Mouse (Mus musculus): ENCODE data around the gene Fam129b. TPM values are rescaled to one million over a fixed set of nuclear protein-coding genes. Genes with fewer than 3 reads are reported as not detected.

The Fam129b gene
- polyA plus RNA-seq, 1 experiment from 2014 or later: 152 TPM

GRCm38 (mm10) chr2:32863317-32863716 is 12.6 kb upstream of the Fam129b start:
- WGBS: 85% methylated on average over 3 of the region's 3 CpGs
- Histone ChIP-seq H3K27me3 (no peaks in the 10 kb centered on the region), H3K4me2 (no peak overlapping the region)

GRCm38 (mm10) chr2:32864755-32865154 is 11.2 kb upstream of the Fam129b start:
- no peaks in the 10 kb centered on the region for H3K9me3 ChIP-seq
- peaks cover 5% of the 10 kb centered on the region; the same call in 1 of the 2 replicates for H3K4me1 ChIP-seq
- no peak for ATAC-seq (ENCODE audit: insufficient number of reproducible peaks, low FRiP score, low TSS enrichment, low read depth)
- no peaks in the 10 kb centered on the region for H3K27me3 ChIP-seq
- WGBS: 58% methylated on average over 2 of the region's 2 CpGs
- H3K4me3 ChIP-seq: no peak overlapping the region
- no peak overlapping the region for H3K4me2 ChIP-seq
- H3K27ac ChIP-seq: no peak overlapping the region
- no peak overlapping the region for H3K9ac ChIP-seq
- H3K36me3 ChIP-seq: no peaks in the 10 kb centered on the region

More at GRCm38 (mm10) chr2:32863317-32863716, 12.6 kb upstream of the Fam129b start:
- no peaks in the 10 kb centered on the region for H3K36me3 ChIP-seq
- no peak overlapping the region for H3K27ac ChIP-seq
- no peak overlapping the region for H3K4me3 ChIP-seq
- no peak overlapping the region for H3K9ac ChIP-seq
- no peaks in the 10 kb centered on the region for H3K9me3 ChIP-seq
- H3K4me1 ChIP-seq: 0 out of 2 replicates have a peak, but pooled peaks cover 6% of the 10 kb centered on the region
- ATAC-seq (ENCODE audit: insufficient number of reproducible peaks, low FRiP score, low TSS enrichment, low read depth): no peak

GRCm38 (mm10) chr2:32867354-32867753 is 8.6 kb upstream of the Fam129b start:
- Histone ChIP-seq H3K4me1 (peaks cover 16% of the 10 kb centered on the region), H3K27me3 (no peaks in the 10 kb centered on the region), H3K27ac (no peak overlapping the region), H3K36me3 (no peaks in the 10 kb centered on the region), H3K4me2 (no peak overlapping the region), H3K9me3 (no peaks in the 10 kb centered on the region), H3K9ac (no peak overlapping the region), H3K4me3 (no peak overlapping the region)
- ATAC-seq (ENCODE audit: insufficient number of reproducible peaks, low FRiP score, low TSS enrichment, low read depth): no peak
- WGBS: 67% methylated on average over 4 of the region's 4 CpGs

DNA sequence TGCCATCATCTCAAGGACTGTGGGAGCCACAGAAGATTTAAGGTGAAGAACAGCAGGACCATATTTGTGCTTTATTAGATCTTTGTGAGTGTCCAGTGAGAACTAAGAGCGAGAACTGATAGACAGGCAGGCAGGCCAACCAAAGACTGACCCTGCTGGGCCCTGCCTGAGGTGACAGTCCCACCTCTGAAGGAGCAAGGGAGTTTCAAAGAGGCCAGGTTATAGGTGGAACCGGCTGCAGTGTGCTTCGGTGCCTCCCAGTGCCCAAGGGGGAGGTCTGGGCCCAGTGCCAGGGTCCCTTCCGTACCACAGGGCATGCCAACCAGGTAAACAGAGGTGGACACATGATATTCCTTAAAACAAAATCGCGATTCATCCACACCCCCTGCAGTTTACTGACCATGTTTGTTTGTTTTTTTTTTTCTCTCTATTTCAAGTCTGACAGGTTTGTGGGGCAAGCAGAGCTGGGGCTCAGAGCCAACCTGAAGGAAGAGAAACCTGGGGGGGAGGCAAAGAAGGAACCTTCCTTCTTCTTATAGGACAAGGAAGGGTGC is 6.1 kb upstream of the Fam129b start:
- peaks cover 25% of the 10 kb centered on the region for H3K4me1 ChIP-seq
- H3K4me3 ChIP-seq: no peak overlapping the region
- H3K9ac ChIP-seq: no peak overlapping the region
- no peak for ATAC-seq (ENCODE audit: insufficient number of reproducible peaks, low FRiP score, low TSS enrichment, low read depth)
- no peaks in the 10 kb centered on the region for H3K9me3 ChIP-seq
- 40% methylated on average over 6 of the region's 6 CpGs for WGBS
- H3K27ac ChIP-seq: peak overlapping the region; percentile 79
- H3K4me2 ChIP-seq: 0 out of 2 replicates have a peak overlapping the region, but pooled peaks have one; percentile 12
- H3K27me3 ChIP-seq: no peaks in the 10 kb centered on the region
- H3K36me3 ChIP-seq: no peaks in the 10 kb centered on the region

GRCm38 (mm10) chr2:32870275-32871100 is 5.4 kb upstream of the Fam129b start:
- WGBS: 35% methylated on average over 8 of the region's 8 CpGs
- Histone ChIP-seq H3K4me1 (peaks cover 32% of the 10 kb centered on the region), H3K36me3 (no peaks in the 10 kb centered on the region), H3K4me2 (0 out of 2 replicates have a peak overlapping the region, but pooled peaks have one; percentile 12), H3K9me3 (no peaks in the 10 kb centered on the region), H3K9ac (no peak overlapping the region), H3K27me3 (no peaks in the 10 kb centered on the region), H3K4me3 (no peak overlapping the region), H3K27ac (peak overlapping the region; percentile 79)
- peak; percentile 33 for ATAC-seq (ENCODE audit: insufficient number of reproducible peaks, low FRiP score, low TSS enrichment, low read depth)

- Histone ChIP-seq H3K9me3 (no peaks in the 10 kb centered on the region), H3K27me3 (no peaks in the 10 kb centered on the region), H3K9ac (no peak overlapping the region), H3K4me3 (no peak overlapping the region), H3K4me1 (peaks cover 56% of the 10 kb centered on the region), H3K36me3 (no peaks in the 10 kb centered on the region), H3K4me2 (no peak overlapping the region), H3K27ac (peak overlapping the region; percentile 74)
- 68% methylated on average over 3 of the region's 3 CpGs for WGBS
- ATAC-seq (ENCODE audit: insufficient number of reproducible peaks, low FRiP score, low TSS enrichment, low read depth): no peak
Measured at GRCm38 (mm10) chr2:32874070-32874469, 1.8 kb upstream of the Fam129b start.

DNA sequence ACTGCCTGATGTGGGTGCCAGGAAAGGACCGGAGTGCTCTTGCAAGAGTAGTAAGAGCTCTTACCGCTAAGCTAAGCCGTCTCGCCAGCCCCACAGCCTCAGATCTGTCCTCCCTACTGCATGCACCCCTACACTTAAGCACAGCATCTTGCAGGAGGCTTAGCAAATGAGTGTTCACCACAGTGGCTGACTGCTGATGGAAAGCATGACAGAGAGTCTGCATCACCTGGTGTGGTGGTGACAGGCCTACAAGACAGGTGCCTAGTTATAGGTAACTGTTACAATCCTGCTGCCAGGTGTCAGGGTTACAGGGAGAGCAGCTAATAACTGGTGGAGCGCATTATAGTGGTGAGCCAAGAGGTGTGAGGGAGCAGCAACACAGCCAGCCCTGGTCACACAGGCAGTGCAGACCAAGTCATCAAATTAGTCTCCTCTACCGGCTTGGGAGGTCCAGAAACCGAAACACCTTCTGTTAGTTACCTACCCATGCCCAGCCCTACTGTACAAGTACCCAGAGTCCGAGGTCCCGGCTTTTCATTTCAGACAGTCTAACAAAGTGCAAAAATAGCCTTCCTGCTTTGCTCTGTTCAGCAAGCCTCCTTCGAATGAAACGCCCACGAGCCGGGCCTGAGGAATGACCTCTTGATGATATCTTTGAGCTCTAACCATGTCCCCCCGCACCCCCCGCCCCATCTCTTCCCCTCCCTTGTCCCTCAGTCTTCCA is 801 bp upstream of the Fam129b start:
- Histone ChIP-seq H3K9me3 (no peaks in the 10 kb centered on the region), H3K27ac (peak overlapping the region; percentile 89), H3K27me3 (no peaks in the 10 kb centered on the region), H3K4me1 (peaks cover 59% of the 10 kb centered on the region), H3K9ac (peak overlapping the region; percentile 65), H3K4me3 (peak overlapping the region; percentile 75), H3K36me3 (no peaks in the 10 kb centered on the region), H3K4me2 (peak overlapping the region; percentile 73)
- 5% methylated on average over 15 of the region's 15 CpGs for WGBS
- no peak for ATAC-seq (ENCODE audit: insufficient number of reproducible peaks, low FRiP score, low TSS enrichment, low read depth)

- Histone ChIP-seq H3K4me1 (peaks cover 68% of the 10 kb centered on the region), H3K9me3 (no peaks in the 10 kb centered on the region), H3K36me3 (no peaks in the 10 kb centered on the region), H3K27ac (peak overlapping the region; percentile 89), H3K27me3 (no peaks in the 10 kb centered on the region), H3K4me2 (peak overlapping the region; percentile 73), H3K9ac (peak overlapping the region; percentile 82), H3K4me3 (peak overlapping the region; percentile 75)
- 3% methylated on average over 20 of the region's 20 CpGs for WGBS
- peak; percentile 11; the same call in 1 of the 2 replicates for ATAC-seq (ENCODE audit: insufficient number of reproducible peaks, low FRiP score, low TSS enrichment, low read depth)
Measured at GRCm38 (mm10) chr2:32876490-32877302, 782 bp downstream of the Fam129b start.

DNA sequence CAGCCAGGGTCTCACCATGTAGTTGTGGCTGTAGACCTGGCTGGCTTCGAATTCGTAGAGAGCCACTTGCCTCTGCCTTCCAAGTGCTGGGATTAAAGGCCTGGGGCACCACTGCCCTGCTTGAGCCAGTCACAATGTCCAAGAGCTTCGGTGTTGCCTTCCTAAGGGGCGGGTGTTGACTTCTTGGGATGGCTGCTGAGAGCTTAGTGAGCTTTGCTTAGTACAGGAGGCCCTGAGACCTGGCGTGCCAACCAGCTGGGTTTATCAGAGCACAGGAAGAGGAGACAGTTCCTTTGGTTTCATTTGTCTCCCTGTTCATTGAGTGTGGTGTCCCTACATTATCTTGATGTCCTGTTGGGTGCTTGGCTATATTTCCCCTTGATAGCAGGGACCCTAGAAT is 1.4 kb downstream of the Fam129b start:
- H3K27me3 ChIP-seq: no peaks in the 10 kb centered on the region
- H3K9me3 ChIP-seq: no peaks in the 10 kb centered on the region
- H3K4me1 ChIP-seq: peaks cover 73% of the 10 kb centered on the region
- no peaks in the 10 kb centered on the region for H3K36me3 ChIP-seq
- no peak for ATAC-seq (ENCODE audit: insufficient number of reproducible peaks, low FRiP score, low TSS enrichment, low read depth)
- H3K4me2 ChIP-seq: peak overlapping the region; percentile 73
- H3K9ac ChIP-seq: peak overlapping the region; percentile 82
- peak overlapping the region; percentile 75 for H3K4me3 ChIP-seq
- peak overlapping the region; percentile 89 for H3K27ac ChIP-seq
- 29% methylated on average over 5 of the region's 5 CpGs for WGBS

DNA sequence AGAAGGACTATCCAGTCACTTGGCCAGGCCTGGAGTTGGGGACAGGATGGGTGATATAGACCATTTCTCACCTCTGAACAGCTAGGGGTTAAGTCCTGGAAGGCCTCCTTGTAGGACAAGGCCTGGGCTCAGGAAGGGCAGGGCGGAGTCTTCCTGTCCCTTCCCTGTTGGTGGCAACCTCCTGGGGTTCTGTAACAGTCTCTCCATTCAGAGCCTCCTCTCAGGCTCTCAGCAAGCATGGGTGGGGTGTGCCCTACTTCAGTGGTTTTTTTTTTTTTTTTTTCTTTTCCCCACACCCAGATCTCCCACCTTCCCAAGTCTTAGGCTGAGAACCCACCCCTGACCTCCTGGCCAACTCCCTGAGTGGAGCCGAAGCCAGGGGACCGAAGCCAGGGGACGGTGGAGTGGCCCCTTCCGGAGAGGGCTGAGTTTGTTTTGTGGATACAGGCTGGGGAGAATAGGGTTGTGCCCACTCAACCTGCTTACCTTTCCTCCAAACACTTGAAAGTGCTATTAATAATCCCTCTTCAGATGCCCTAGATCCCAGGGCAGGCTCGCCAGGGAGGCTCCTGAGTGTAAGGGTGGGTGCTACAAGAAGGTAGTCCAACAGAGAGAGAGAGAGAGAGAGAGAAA is 2.0 kb downstream of the Fam129b start:
- H3K9ac ChIP-seq: peak overlapping the region; percentile 82; the same call in 1 of the 2 replicates

GRCm38 (mm10) chr2:32878396-32878795 is 2.5 kb downstream of the Fam129b start:
- no peak for ATAC-seq (ENCODE audit: insufficient number of reproducible peaks, low FRiP score, low TSS enrichment, low read depth)

More for the DNA sequence above, 2.0 kb downstream of the Fam129b start:
- no peak for ATAC-seq (ENCODE audit: insufficient number of reproducible peaks, low FRiP score, low TSS enrichment, low read depth)
- H3K4me3 ChIP-seq: peak overlapping the region; percentile 75
- WGBS: 65% methylated on average over 6 of the region's 6 CpGs
- no peaks in the 10 kb centered on the region for H3K9me3 ChIP-seq
- peaks cover 79% of the 10 kb centered on the region for H3K4me1 ChIP-seq
- H3K4me2 ChIP-seq: peak overlapping the region; percentile 73
- no peaks in the 10 kb centered on the region for H3K27me3 ChIP-seq
- peak overlapping the region; percentile 89 for H3K27ac ChIP-seq
- no peaks in the 10 kb centered on the region for H3K36me3 ChIP-seq

More at GRCm38 (mm10) chr2:32878396-32878795, 2.5 kb downstream of the Fam129b start:
- Histone ChIP-seq H3K36me3 (no peaks in the 10 kb centered on the region), H3K9me3 (no peaks in the 10 kb centered on the region), H3K9ac (peak overlapping the region; percentile 11; the same call in 1 of the 2 replicates), H3K4me3 (peak overlapping the region; percentile 75), H3K27me3 (no peaks in the 10 kb centered on the region), H3K27ac (peak overlapping the region; percentile 89), H3K4me1 (peaks cover 83% of the 10 kb centered on the region), H3K4me2 (peak overlapping the region; percentile 73)
- 46% methylated on average over 3 of the region's 3 CpGs for WGBS

Measured in limb, embryonic 15.5 days (tissue).